Mouse (Mus musculus) kidney, embryonic 16.5 days (tissue): Measurements from ENCODE around the gene Mindy2. TPM values are rescaled to one million over a fixed set of nuclear protein-coding genes. Genes with fewer than 3 reads are reported as not detected.

Source experiments
- ATAC-seq: fragments of 200-750 bp; cut with Nextera tagmentation; 2 replicates; pipeline ENCODE4 v1.8.0; 2017; ENCODE audit warnings: moderate TSS enrichment; ENCODE audit not compliant: low FRiP score, low TSS enrichment
- H3K27ac ChIP-seq: fragments of 300-500 bp; sonication (generic); 2 replicates; pipeline ENCODE4 v1.5.1; 2014; ENCODE audit warnings: low read length
- H3K27me3 ChIP-seq: fragments of 300-500 bp; sonication (generic); 2 replicates; pipeline ENCODE4 v1.6.1; 2014; ENCODE audit warnings: low read length, control low read depth, mixed read lengths; ENCODE audit not compliant: insufficient read depth
- H3K36me3 ChIP-seq: fragments of 300-500 bp; sonication (generic); 2 replicates; pipeline ENCODE4 v1.6.1; 2014; ENCODE audit warnings: low read length, control low read depth, mixed read lengths; ENCODE audit not compliant: insufficient read depth
- H3K4me1 ChIP-seq: fragments of 300-500 bp; sonication (generic); 2 replicates; pipeline ENCODE4 v1.6.1; 2014; ENCODE audit warnings: low read length, control low read depth, mixed read lengths; ENCODE audit not compliant: insufficient read depth
- H3K4me2 ChIP-seq: fragments of 300-500 bp; sonication (generic); replicated peaks from 2 replicates; pipeline ENCODE4 v1.6.1; 2014; ENCODE audit warnings: low read depth, low read length
- H3K4me3 ChIP-seq: fragments of 300-500 bp; sonication (generic); 2 replicates; pipeline ENCODE4 v1.5.1; 2014; ENCODE audit warnings: mild to moderate bottlenecking, low read length
- H3K9ac ChIP-seq: fragments of 300-500 bp; sonication (generic); replicated peaks from 2 replicates; pipeline ENCODE4 v1.6.1; 2014; ENCODE audit warnings: low read length
- H3K9me3 ChIP-seq: fragments of 300-500 bp; sonication (generic); 2 replicates; pipeline ENCODE4 v1.6.1; 2016; ENCODE audit warnings: low read length, control low read depth
- whole genome bisulfite sequencing: fragments of 180-500 bp; shearing (Covaris S2); extraction: QIAGEN DNeasy Blood & Tissue Kit; methylation state at CpG from one replicate; pipeline ENCODE4 v1.1.7; 2014; 5-methylcytosine and 5-hydroxymethylcytosine counted together
- polyA plus RNA-seq: library from polyadenylated mRNA; unstranded; fragments of >200 nt; fragmentation: Nextera tagmentation; extraction: Ambion mirVana; gene quantifications from 2 replicates; pipeline ENCODE4 v1.2.1, GENCODE M21; 2015

Mindy2 gene
- polyA plus RNA-seq, 1 experiment from 2014 or later: 8.8 TPM

GRCm38 (mm10) chr9:70591486-70591885 lies 65.5 kb downstream of the Mindy2 start:
- Histone ChIP-seq H3K27me3 (no peaks in the 10 kb centered on the region), H3K4me2 (no peak overlapping the region), H3K27ac (no peak overlapping the region), H3K4me3 (no peak overlapping the region), H3K4me1 (no peaks in the 10 kb centered on the region), H3K9me3 (no peaks in the 10 kb centered on the region), H3K36me3 (peaks cover 73% of the 10 kb centered on the region), H3K9ac (no peak overlapping the region)
- WGBS: 44% methylated on average over 9 of the region's 9 CpGs
- no peak for ATAC-seq

GRCm38 (mm10) chr9:70590775-70591174 lies 66.2 kb downstream of the Mindy2 start:
- H3K4me3 ChIP-seq: no peak overlapping the region
- no peak overlapping the region for H3K9ac ChIP-seq
- 96% methylated on average over 4 of the region's 4 CpGs for WGBS
- H3K27me3 ChIP-seq: no peaks in the 10 kb centered on the region
- H3K27ac ChIP-seq: no peak overlapping the region
- ATAC-seq: no peak
- H3K4me1 ChIP-seq: no peaks in the 10 kb centered on the region
- no peaks in the 10 kb centered on the region for H3K9me3 ChIP-seq
- H3K36me3 ChIP-seq: peaks cover 76% of the 10 kb centered on the region
- H3K4me2 ChIP-seq: no peak overlapping the region

- 95% methylated on average over 5 of the region's 5 CpGs for WGBS
- Histone ChIP-seq H3K9me3 (no peaks in the 10 kb centered on the region), H3K36me3 (peaks cover 78% of the 10 kb centered on the region), H3K9ac (no peak overlapping the region), H3K27ac (no peak overlapping the region), H3K27me3 (no peaks in the 10 kb centered on the region), H3K4me1 (no peaks in the 10 kb centered on the region), H3K4me3 (no peak overlapping the region), H3K4me2 (no peak overlapping the region)
- no peak for ATAC-seq
Observed at GRCm38 (mm10) chr9:70587171-70587570, 69.8 kb downstream of the Mindy2 start.

DNA sequence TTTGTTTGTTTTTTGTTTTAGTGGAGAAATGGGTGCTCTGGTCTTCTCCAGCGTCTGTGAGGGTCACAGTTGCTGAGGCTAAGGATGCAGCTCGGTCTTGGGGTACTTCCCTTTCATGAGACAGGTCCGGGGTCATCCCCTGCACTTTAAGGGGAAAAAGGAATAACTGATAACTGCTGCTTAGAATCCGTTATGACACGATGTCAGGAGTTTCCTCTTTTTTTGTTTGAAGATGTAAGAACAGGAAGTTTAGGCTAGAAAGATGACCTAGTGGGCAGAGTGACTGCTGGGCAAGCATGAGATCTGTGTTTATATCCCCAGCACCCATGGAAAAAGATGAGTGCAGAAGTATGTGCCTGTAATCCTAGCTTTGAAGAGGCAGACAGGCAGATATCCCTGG lies 71.8 kb downstream of the Mindy2 start:
- 86% methylated on average over 5 of the region's 5 CpGs for WGBS
- Histone ChIP-seq H3K9ac (no peak overlapping the region), H3K4me3 (no peak overlapping the region), H3K27me3 (no peaks in the 10 kb centered on the region), H3K36me3 (peaks cover 72% of the 10 kb centered on the region), H3K27ac (no peak overlapping the region), H3K9me3 (no peaks in the 10 kb centered on the region), H3K4me1 (no peaks in the 10 kb centered on the region), H3K4me2 (no peak overlapping the region)
- no peak for ATAC-seq

- Histone ChIP-seq H3K4me3 (no peak overlapping the region), H3K27ac (no peak overlapping the region), H3K27me3 (no peaks in the 10 kb centered on the region), H3K36me3 (peaks cover 72% of the 10 kb centered on the region), H3K9me3 (no peaks in the 10 kb centered on the region), H3K4me1 (no peaks in the 10 kb centered on the region), H3K9ac (no peak overlapping the region), H3K4me2 (no peak overlapping the region)
- 91% methylated on average over 14 of the region's 14 CpGs for WGBS
- ATAC-seq: no peak
Observed at GRCm38 (mm10) chr9:70584641-70585040, 72.3 kb downstream of the Mindy2 start.

DNA sequence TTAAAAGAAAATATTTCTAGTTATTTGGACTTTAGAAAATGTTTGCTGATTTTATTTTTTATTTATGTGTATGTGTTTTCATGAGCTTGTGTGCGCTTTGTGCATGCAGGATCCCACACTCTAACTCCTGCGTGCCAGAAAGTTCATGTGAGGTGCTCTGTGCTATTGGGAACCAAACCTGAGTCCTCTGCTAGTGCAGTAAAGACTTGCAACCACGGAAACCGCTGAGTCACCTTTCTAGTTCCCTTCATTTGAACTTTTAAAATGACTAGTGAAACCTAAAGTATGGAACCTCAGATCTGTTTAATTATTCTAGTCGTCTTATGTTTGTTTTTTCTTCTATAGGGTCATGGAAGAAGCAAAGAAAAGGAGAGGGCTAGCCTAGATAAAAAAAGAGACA lies 76.0 kb downstream of the Mindy2 start:
- 86% methylated on average over 5 of the region's 5 CpGs for WGBS

GRCm38 (mm10) chr9:70578123-70578522 lies 78.9 kb downstream of the Mindy2 start:
- WGBS: 89% methylated on average over 2 of the region's 2 CpGs
- Histone ChIP-seq H3K4me2 (no peak overlapping the region), H3K36me3 (peaks cover 48% of the 10 kb centered on the region), H3K4me3 (no peak overlapping the region), H3K4me1 (no peaks in the 10 kb centered on the region), H3K27me3 (no peaks in the 10 kb centered on the region), H3K9ac (no peak overlapping the region), H3K27ac (no peak overlapping the region), H3K9me3 (no peaks in the 10 kb centered on the region)
- no peak for ATAC-seq

More for the DNA sequence above, 76.0 kb downstream of the Mindy2 start:
- Histone ChIP-seq H3K27me3 (no peaks in the 10 kb centered on the region), H3K36me3 (peaks cover 54% of the 10 kb centered on the region), H3K4me2 (no peak overlapping the region), H3K9ac (no peak overlapping the region), H3K4me1 (no peaks in the 10 kb centered on the region), H3K4me3 (no peak overlapping the region), H3K9me3 (no peaks in the 10 kb centered on the region), H3K27ac (no peak overlapping the region)
- no peak for ATAC-seq

GRCm38 (mm10) chr9:70570351-70570750 lies 86.6 kb downstream of the Mindy2 start:
- Histone ChIP-seq H3K9ac (no peak overlapping the region), H3K27me3 (no peaks in the 10 kb centered on the region), H3K4me1 (no peaks in the 10 kb centered on the region), H3K9me3 (no peaks in the 10 kb centered on the region), H3K36me3 (peaks cover 23% of the 10 kb centered on the region), H3K4me3 (no peak overlapping the region), H3K4me2 (no peak overlapping the region), H3K27ac (no peak overlapping the region)
- WGBS: 92% methylated on average over 8 of the region's 8 CpGs
- ATAC-seq: no peak

DNA sequence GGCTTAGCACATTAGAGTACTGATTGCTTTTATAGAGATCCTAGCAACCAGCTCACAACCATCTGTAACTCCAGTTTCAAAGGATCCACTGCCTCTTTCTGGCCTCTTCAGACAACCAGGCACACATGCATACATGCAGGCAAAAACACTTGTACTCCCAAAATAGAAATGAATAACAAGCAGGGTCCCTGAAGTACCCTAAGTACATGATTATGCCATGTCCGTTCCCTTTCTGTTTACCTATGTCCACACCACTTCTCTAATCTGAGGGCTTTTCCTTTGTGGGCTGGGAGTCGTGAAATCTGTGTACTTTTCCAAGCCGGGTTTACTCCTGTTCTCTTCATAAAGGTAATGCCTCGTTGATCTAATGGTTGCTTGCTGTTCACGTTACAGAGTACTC lies 89.3 kb downstream of the Mindy2 start:
- WGBS: 85% methylated on average over 5 of the region's 5 CpGs
- no peak overlapping the region for H3K27ac ChIP-seq
- H3K4me1 ChIP-seq: no peaks in the 10 kb centered on the region
- no peak for ATAC-seq
- no peak overlapping the region for H3K4me3 ChIP-seq
- no peaks in the 10 kb centered on the region for H3K9me3 ChIP-seq
- H3K27me3 ChIP-seq: no peaks in the 10 kb centered on the region
- peaks cover 8% of the 10 kb centered on the region for H3K36me3 ChIP-seq
- H3K4me2 ChIP-seq: no peak overlapping the region
- H3K9ac ChIP-seq: no peak overlapping the region

DNA sequence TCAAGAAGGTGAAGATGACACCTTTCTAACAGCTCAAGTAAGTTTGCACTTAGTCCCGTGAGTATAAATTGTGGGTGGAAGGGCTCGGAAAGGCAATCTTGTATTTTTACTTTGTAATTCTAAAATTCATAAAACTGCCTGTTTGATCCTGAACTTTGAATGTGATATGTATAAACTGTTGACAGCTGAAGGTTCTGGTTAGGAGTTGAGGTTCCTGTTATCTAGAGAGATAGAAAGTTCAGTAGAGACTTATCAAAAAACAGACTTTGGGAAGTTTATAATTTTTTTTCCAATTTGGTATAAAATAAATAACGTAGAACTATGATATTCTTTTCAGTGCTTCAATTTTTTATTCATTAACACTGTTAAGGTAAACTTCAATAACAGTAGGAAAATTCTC lies 94.1 kb downstream of the Mindy2 start:
- H3K4me1 ChIP-seq: no peaks in the 10 kb centered on the region
- no peak for ATAC-seq
- H3K4me3 ChIP-seq: no peak overlapping the region
- no peaks in the 10 kb centered on the region for H3K9me3 ChIP-seq
- no peak overlapping the region for H3K9ac ChIP-seq
- H3K4me2 ChIP-seq: no peak overlapping the region
- H3K27ac ChIP-seq: no peak overlapping the region
- WGBS: 91% methylated on average over 3 of the region's 3 CpGs
- no peaks in the 10 kb centered on the region for H3K27me3 ChIP-seq
- H3K36me3 ChIP-seq: peaks cover 13% of the 10 kb centered on the region

GRCm38 (mm10) chr9:70556796-70557195 lies 100.2 kb downstream of the Mindy2 start:
- Histone ChIP-seq H3K36me3 (peaks cover 20% of the 10 kb centered on the region), H3K9me3 (peaks cover 10% of the 10 kb centered on the region), H3K4me2 (no peak overlapping the region), H3K27ac (no peak overlapping the region), H3K9ac (no peak overlapping the region), H3K4me1 (no peaks in the 10 kb centered on the region), H3K27me3 (no peaks in the 10 kb centered on the region), H3K4me3 (no peak overlapping the region)
- ATAC-seq: no peak
- 89% methylated on average over 5 of the region's 5 CpGs for WGBS
